Mouse (Mus musculus) CD8-positive naive resting alpha-beta T cell, adult 2 months (primary cell): ENCODE measurements around the gene Lpar1.
"Not testable (repeated sequence)": the region's sequence is repeated elsewhere in the genome, so short reads cannot be mapped to it uniquely, and the experiment has no call there.

Source experiments
- DNase-seq, 2 experiments: peaks; one replicate each; pipeline ENCODE4 v3.0.0; 2022; ENCODE audit warnings: low read depth in 2 of 2, low spot score in 2 of 2

Gene Lpar1

DNA sequence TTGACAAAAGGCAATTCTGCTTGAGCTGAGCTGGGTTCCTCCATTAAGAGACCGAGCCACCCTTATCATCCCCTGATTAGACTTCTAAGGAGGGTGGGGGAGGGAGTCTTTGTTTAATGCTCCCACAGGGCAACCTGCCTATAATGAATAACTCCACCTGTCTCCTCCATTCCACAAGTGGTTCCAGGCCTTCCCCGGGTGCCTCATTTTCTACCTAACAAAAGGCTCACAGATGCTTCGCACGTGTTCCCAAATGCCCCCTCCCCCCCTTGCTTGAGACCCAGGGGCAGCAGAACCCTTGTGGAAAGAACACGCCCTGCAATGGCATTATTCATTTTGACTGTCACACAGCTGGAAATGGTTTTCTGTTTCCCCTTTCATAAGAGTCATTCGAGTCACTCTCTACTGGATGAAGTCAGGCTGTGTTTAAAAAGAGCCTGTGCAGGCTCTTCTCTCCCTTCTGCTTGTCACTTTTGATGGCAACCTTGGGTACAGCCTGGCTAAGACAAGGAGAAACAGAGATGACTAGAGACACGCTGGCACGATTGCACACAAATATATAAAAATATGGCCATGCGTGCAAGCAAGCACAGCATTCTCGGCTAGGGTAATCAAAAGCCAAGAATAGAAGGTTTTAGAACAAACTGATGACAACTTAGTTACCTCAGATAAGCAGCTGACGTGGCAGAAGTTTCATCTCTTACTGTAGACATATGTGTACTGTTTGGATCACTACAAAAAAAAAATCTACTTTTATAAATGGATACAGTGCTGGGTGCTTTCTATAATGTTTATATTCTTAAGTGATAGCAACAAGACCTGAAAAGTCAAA lies 7.0 kb downstream of the Lpar1 start:
- DNase-seq, result no peak

DNA sequence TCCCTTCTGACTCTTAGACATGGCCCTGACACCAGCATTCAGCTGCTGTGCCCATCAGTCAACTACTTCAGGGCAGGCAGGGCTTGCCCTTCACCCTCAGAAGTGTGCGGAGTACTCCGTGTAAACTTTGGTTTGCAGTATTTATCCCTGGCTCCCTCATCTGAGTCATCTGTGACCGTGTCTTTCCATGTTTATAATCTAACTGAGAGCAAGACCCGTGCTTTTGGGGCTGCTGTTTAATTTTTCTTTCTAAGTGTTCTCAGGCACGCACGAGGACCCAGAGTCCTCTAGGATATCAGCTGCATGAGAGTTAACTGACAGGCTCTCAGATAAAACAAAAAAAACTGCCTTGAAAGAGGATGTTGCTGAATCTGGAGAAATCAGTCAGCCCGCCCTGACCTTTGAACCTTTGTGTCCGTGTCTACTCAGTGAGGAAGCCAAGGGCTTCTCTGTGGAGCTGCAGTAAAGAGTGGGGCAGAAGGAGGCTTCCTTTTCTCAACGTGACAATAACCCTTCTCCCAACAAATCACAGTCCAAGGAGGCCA lies 7.7 kb downstream of the Lpar1 start:
- DNase-seq, result no peak

DNA sequence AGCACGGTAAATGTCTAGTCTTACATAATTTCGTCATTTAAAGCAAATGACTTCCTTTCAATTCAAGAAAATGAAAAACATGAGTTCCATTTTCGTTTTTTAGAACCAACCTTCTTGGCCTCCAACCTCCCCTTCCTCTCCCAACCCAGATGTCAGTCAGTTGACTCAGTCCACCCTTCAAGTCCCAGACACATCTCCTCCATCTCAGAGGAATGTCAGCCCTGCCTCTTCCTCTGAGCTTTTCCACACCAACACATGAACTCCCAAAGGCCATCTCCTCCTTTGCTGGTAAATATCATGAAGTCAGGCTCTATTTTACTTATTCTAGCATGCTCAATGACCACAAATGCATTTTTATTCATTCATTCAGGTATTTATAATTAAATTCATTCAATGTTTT lies 10.5 kb downstream of the Lpar1 start:
- no peak for DNase-seq

DNA sequence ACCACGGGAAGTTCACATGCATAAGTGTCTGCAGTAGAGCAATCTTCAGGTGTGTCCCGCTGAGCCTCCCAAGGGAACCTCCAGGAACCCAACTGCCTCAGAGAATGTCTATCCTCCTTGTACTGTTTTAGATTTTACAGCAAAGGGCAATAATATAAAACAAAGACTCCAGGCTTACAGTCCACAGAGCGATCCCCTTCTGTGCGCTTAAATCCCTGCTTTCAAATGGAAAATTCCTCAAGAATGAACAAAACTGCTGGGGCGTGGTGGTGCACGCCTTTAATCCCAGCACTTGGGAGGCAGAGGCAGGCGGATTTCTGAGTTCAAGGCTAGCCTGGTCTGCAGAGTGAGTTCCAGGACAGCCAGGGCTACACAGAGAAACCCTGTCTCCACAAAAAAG lies 11.0 kb downstream of the Lpar1 start:
- not testable (repeated sequence) for DNase-seq

DNA sequence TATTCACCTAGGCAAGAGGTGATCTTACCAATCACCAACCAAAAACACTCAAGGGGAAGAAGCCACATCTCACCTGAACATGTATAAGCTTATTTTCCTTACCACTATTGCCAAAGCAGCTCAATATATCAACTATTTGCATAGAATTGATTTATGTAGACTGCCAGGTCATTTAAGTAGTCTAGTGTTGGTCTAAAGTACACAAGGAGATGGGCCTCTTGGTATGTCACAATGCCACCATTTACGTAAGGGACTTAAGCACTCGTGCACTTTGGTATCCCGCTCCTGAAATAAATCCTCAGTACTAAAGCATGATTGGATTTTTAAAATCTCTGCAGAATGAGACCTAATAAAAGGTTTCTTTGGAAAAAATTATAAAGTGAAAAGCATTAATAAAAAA lies 12.9 kb downstream of the Lpar1 start:
- DNase-seq, result no peak

DNA sequence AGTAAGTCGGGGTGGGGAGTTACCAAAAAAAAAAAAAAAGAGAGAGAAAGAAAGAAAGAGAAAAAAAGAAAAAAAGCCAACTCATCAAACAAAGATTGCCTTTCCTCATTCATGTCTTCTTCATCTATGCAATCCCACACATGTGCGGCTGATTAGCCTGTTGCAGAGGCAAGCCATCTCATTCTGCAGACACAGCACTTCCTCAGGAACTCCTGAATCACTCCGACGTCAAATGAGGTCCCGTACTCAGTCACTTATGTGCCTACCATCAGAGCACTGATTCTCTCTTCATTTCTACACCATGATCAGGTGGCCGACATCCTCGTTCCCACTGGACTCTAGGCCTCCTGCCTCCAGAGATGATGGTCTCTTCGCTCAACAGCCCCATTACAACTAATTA lies 13.3 kb downstream of the Lpar1 start:
- no peak for DNase-seq

DNA sequence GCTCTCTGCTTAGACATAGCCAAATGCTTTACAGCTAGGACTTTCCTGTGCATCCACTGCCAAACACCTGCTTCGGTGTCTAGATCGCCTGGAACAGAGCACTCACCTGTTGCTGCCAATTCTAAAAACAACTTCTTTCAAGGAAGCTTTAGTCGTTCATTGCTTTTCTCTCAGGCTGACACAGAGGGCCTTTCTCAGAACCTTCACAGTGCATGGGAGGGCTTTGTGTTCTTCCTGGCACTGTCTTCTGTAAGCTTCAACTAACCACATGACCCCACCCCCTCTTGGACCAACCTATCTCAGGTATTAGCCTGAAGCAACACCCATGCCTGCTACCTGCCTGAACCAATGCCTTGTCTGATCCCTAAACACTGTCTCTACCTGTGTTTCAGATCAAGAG lies 15.0 kb downstream of the Lpar1 start:
- DNase-seq, result no peak

DNA sequence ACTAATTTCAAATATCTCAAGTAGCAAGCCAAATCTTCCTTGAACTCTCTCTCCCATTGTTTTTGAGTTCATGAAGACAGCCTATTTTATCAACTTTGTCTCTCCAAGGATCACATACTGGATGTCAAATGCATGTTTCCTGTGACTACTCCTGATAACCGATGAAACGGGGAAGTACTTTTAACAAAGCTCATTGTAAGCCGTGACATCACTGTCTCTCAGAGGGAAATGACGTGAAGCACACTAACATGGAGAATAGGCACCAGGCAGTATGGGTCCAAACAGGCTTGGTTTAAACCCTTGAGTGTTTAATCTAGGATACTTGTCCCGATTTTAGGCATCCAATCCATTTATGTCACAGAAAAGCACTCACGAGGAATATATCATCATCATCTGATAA lies 17.9 kb downstream of the Lpar1 start:
- no peak for DNase-seq

DNA sequence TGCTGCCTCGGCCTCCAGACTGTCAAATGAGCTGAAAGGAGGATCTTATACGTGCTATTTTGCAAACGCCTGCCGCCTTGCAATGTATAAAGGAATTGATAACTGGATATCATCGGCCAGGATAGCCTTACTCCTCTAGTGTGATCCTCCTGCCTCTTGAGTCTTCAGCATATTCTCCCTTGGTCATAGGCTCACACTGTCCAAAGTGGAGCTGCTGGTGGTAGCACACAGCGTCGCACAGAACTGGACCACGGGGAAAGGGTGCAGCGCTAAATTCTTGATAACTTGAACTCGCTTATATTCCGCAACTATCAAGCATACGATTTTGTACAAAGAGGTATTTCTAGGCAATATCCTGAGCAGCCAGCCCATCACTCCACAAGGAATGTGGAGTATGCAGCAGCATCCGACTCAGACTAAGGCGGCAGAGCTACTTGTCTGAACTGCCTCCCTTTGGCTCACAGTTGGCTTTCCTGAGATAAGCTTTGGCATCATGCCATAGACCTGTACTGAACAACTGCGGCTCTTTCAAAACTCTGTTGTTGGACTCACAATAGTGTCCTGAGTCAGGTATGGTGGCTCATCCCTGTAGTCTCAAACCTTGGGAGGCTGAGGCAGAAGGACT lies 18.9 kb downstream of the Lpar1 start:
- no peak for DNase-seq

DNA sequence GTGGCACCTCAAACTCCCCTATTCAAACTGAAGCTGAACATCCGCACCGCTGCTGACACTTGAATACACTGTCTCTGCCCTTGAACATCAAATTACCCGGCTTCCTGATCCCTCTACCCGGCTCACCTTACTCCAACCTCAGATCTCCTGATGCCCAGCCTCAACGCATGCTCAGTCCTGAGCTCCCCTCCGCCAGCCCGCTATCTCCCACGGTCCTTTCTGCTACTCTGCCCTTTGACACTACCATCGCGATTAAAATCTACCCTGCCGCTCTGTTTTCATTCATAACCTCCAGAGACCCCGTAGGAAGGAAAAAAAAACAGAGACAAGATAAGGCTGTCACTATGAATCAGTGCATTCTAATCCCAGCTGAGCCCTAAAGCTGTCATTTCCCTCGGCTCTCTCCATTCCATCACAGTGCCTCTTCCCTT lies 19.5 kb downstream of the Lpar1 start:
- no peak for DNase-seq

DNA sequence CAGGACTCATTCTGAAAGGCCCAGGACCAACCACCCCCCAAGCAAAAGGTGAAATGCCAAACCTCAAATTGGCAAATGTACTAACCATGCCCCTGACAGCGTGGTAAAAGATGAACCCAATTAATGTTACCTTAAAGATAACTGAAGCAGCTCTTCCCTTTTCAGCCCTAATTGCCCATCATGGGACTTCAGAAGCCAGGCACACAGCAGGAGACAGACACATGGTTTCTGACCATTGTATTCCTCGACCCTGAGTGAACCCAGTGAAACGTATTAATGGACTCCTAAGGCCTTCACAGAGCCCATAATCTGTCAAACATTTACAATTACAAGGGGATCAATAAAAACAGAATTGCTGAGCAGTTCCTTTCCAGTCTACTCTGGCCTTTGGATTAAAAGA lies 20.2 kb downstream of the Lpar1 start:
- DNase-seq, result no peak

DNA sequence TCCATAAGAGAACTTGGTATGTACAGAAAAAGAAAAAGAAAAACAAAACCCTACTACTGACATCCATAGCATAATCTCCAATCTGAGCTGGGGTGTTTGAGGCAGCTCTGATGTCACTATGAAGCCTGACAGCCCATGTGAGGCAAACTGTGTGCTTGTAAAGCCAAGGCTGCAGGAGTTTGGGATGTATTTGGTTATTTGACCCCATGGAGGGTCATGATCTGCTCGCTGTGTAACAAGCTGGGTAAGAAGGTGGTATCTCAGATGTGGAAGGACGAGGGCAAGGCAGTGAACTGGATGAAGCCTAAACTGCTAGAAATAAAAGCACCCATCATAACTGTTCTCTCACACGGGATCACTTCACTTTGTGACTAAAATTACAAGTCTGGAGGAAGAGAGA lies 21.4 kb downstream of the Lpar1 start:
- no peak for DNase-seq

DNA sequence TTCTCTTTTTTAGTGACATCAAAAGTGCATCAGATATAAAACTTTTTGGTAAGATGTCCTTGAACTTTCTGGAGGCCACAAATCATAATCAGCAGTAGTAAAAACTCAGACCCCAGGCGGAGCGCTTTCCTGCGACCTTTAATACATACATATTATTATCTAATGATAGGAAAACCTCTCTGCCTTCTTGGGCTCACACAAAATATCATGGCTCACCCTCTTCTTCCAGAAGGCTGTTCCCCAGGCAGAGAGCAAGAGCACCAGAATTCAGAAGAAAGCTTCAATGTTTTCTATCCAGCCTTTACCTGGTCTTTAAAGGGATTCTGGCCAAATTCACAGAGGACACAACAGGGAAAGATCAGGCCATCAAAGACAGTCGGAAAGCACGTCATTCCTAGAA lies 23.0 kb downstream of the Lpar1 start:
- DNase-seq, result no peak

DNA sequence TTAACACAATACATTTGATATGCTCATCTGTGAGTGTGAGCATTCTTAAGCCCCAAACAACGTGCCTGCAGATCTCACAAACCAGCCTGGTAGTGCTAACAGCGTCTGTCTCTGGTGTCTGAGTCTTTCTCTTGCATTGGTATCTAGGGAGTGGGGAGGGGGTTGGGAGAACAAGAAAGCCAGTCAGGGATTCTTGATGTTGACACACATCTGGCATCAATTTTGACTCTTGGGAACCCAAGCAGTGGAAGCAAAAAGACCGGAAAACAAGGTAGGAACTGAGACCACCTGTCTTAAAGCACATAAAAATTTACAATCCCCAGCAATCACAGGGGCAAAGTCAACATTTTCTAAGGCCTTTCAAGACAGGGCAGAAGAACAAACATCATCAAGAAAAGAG lies 23.4 kb downstream of the Lpar1 start:
- DNase-seq, result no peak

DNA sequence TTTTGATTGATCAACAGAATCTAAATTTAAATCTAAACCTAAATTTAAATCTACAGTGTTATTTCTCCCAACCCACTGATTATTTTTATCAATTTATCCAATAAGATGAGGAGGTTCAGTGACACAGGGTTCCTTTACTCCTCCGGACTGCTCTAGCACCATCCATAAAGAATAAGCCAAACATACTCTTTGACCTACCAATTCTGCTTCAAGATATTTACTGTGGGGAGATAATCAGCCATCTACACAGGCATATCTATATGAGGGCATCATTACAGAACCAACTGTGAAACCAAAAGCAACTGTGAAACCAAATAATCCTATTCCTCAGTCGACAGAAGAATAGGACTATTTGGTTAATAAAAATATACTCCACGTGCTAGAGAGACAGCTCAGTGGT lies 25.8 kb downstream of the Lpar1 start:
- DNase-seq, result no peak

DNA sequence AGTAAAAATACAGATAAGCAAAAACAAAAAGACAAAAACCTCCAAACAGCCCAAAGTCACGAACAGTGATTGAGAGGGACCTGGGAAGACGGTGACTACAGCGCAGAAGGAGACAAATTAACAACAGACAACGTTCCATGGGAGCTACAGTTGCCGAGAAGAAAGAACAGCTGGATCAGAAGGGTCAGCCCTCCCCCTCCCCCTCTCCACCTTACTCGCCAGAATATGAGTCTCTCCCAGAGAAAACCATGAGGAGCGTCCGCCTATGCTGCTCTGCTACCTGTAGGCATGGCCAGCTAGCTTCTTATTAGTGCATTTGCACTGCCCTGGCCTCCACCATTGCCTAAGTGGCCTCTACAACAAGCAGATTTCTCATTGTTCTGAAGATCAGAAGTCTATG lies 32.6 kb downstream of the Lpar1 start:
- no peak for DNase-seq

DNA sequence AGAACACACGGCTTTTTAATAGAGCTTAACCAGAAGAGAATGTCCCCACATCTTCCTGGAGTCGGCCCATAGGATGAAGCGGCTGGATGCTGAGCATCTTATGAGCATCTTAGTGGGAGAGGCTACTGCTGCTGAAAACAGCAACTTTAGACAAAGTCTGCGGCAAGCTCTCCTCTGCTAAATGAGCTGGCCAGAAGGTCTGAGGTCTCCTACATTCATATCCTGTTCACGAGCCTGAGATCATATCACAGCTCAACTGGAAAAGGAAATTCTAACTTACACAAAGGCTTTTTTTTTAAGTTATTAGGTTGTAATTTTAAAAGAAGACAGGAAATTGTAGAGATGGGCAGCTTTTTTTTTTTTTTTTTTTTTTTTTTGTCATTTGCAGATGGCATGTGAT lies 33.2 kb downstream of the Lpar1 start:
- no peak for DNase-seq

DNA sequence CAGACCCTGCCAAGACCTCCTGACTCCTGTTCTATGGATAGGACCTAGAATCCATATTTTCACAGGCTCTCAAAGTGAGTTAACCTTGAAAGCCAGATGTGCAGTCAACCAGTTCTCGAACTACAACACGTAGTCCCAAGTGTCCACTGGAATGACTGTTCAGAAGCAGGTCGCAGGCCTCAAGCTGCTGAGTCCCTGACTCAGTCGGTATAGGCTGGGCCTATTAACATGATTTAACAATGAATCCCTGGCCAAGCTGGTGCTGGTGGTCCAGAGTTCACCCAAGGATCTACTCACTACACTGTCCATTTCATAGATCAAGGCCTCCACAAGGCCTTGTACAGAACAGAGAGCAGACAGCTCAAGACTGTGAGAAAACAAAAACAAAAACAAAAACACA lies 33.8 kb downstream of the Lpar1 start:
- no peak for DNase-seq

DNA sequence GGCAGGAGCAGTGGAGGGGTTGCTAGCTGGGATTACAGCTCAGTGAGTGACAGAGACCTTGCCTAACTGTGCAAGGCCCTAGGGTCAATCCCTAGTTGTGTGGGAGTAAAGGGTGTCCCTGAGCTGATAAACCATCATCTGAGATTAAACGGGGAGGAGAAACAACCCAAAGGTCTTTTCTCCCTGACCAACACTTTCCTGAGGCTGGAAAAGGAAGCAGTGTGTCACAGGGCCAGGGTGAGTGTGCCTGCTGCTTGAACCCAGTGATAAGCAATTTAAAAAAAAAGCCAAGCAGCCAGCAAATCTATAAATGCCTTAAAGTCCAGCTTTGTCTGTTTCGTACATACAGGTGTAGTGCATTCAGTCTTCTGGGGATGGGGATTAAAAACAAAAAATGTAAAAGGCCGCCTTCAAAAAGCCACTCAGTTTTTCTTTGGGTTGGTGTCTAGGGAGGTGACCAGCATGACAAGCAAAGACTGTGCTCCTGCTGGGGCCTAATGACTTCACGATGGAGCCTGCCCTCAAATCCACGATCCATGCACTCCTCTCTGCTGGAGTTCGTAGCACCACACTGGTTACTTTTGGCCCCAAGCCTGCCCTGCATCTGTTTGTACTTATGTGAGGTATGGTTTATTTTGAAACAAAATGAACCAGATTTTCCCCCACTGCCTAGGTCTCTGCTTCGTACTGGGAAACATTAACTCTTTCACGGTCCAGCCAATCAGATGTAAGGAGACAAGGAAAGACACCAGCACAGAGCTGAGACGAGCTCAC lies 35.3 kb downstream of the Lpar1 start:
- no peak for DNase-seq

DNA sequence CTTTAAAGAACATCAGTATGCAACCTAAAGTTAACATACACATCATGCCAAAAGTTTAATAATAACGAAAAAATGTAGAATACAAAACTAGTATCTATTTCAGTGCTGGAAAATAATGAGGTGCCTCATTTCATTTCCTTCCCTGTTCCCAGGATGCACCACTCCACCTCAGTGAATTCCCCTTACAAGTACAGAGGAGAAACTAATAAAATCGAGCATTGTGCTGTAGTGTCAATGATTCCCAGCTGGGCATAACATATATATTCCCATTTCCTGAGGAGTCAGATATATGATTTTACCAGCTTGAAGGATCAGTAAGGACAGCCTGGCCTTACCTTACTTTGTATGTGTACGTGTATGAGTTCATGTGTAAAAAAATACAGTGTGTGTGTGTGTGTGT lies 36.9 kb downstream of the Lpar1 start:
- DNase-seq, result no peak

DNA sequence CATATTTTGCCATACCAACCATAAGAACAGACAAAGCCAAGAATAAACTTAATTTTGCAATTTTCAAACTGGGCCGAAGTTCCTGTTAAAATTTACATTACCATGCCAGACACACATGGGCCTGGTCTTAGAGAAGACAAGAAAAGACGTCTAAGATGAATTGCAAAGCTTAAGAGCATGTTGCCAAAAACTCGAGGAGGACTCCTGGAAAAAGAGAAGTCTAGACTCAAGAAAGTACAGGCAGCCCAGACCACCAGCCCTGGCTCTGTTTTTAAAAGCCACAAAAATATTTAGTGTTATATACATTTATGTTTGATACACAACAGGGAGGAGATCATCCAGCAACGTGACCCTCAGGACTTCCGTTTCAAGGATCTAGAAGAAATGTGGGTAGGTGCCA lies 37.5 kb downstream of the Lpar1 start:
- DNase-seq, result no peak

DNA sequence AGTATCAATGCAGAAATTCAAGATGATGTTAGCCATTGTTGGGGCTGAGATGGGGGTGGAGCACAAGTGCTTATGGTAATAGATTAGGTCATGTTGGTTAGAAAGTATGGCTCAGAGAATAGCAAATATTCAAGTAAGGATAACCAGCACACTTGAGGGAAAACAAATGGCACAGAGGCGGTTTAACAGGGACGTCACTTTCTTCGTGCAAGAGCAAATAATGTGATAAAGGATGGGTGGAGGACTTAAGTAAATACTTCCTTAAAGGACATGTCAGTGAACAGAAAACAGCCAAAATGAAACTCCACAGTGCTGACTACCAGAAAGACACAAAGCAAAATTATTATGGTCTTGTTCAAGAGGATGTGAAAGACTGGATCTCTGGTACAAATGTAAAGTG lies 42.1 kb downstream of the Lpar1 start:
- no peak for DNase-seq
